Mouse (Mus musculus) embryonic fibroblast, embryonic 13.5 days (primary cell): Measurements from ENCODE around the gene Ncf1. TPM values are rescaled to one million over a fixed set of nuclear protein-coding genes. Genes with fewer than 3 reads are reported as not detected.

Source experiments
- H3K27ac ChIP-seq: 2 replicates; pipeline ENCODE4 v1.5.1; 2012; ENCODE audit warnings: low read length, control low read depth, inconsistent platforms; ENCODE audit not compliant: insufficient read depth
- H3K4me1 ChIP-seq: 2 replicates; pipeline ENCODE4 v1.6.1; 2011; ENCODE audit warnings: low read length; ENCODE audit not compliant: control insufficient read depth, insufficient read depth
- H3K4me3 ChIP-seq: 2 replicates; pipeline ENCODE4 v1.5.1; 2011; ENCODE audit warnings: mild to moderate bottlenecking, control low read depth, low read length; ENCODE audit not compliant: insufficient read depth
- CTCF ChIP-seq: IDR thresholded peaks from 2 replicates; pipeline ENCODE4 v1.5.1; 2011; ENCODE audit warnings: mild to moderate bottlenecking, control low read depth, low read length, moderate library complexity, borderline replicate concordance; ENCODE audit not compliant: insufficient read depth
- POLR2A ChIP-seq: IDR thresholded peaks from 2 replicates; pipeline ENCODE4 v1.6.1; 2011; ENCODE audit warnings: low read depth, mild to moderate bottlenecking, control low read depth, low read length, moderate library complexity
- polyA plus RNA-seq: library from polyadenylated mRNA; stranded (reverse); fragments of >200 nt; gene quantifications from 2 replicates; pipeline ENCODE4 v1.2.4, GENCODE M21; 2011; ENCODE audit warnings: low read depth; ENCODE audit not compliant: missing spikeins, insufficient read length

Gene Ncf1
- polyA plus RNA-seq, 1 experiment = 1.3 TPM

GRCm38 (mm10) chr5:134183162-134183561 lies 46.3 kb downstream of the Ncf1 start:
- H3K4me1 ChIP-seq = no peaks in the 10 kb centered on the region; the same call in 1 of the 2 replicates
- H3K4me3 ChIP-seq = peak overlapping the region; percentile 51
- no peak overlapping the region for H3K27ac ChIP-seq
- no peak for TF ChIP-seq CTCF
- TF ChIP-seq POLR2A = no peak; the same call in 1 of the 2 replicates

GRCm38 (mm10) chr5:134182735-134183134 lies 46.7 kb downstream of the Ncf1 start:
- no peak overlapping the region for H3K27ac ChIP-seq
- no peaks in the 10 kb centered on the region; the same call in 1 of the 2 replicates for H3K4me1 ChIP-seq
- H3K4me3 ChIP-seq = no peak overlapping the region
- no peak for TF ChIP-seq POLR2A
- no peak for TF ChIP-seq CTCF

- Histone ChIP-seq H3K27ac (no peak overlapping the region), H3K4me3 (no peak overlapping the region), H3K4me1 (no peaks in the 10 kb centered on the region; the same call in 1 of the 2 replicates)
- TF ChIP-seq POLR2A = no peak
- TF ChIP-seq CTCF = no peak
These were observed 47.3 kb downstream of the Ncf1 start for GRCm38 (mm10) chr5:134182172-134182571.

- TF ChIP-seq POLR2A (no peak), CTCF (peak; percentile 24; the same call in 1 of the 2 replicates)
- Histone ChIP-seq H3K4me3 (no peak overlapping the region), H3K27ac (no peak overlapping the region), H3K4me1 (peaks cover 2% of the 10 kb centered on the region; the same call in 1 of the 2 replicates)
These were observed 49.6 kb downstream of the Ncf1 start for GRCm38 (mm10) chr5:134179871-134180270.

- TF ChIP-seq POLR2A = no peak
- no peak for TF ChIP-seq CTCF
- Histone ChIP-seq H3K4me3 (no peak overlapping the region), H3K27ac (no peak overlapping the region)
These were observed 50.9 kb downstream of the Ncf1 start for GRCm38 (mm10) chr5:134178536-134178935.

GRCm38 (mm10) chr5:134176169-134176881 lies 53.1 kb downstream of the Ncf1 start, which contains the start of gene Rcc1l:
TSS of gene Rcc1l (minus strand) at chr5:134176774.
- 0 out of 2 replicates have a peak, but pooled peaks cover 2% of the 10 kb centered on the region for H3K4me1 ChIP-seq
- peak; percentile 68 for TF ChIP-seq POLR2A
- TF ChIP-seq CTCF = no peak
- peak within 1 kb of the TSS; percentile 79 for H3K4me3 ChIP-seq
- peak within 1 kb of the TSS; percentile 64 for H3K27ac ChIP-seq

More at GRCm38 (mm10) chr5:134178536-134178935, 50.9 kb downstream of the Ncf1 start:
- peaks cover 2% of the 10 kb centered on the region; the same call in 1 of the 2 replicates for H3K4me1 ChIP-seq

GRCm38 (mm10) chr5:134175696-134176095 lies 53.7 kb downstream of the Ncf1 start:
- TF ChIP-seq POLR2A (0 out of 2 replicates have a peak, but pooled peaks have one; percentile 25), CTCF (no peak)

GRCm38 (mm10) chr5:134173206-134173605 lies 56.2 kb downstream of the Ncf1 start:
- peak; percentile 69 for TF ChIP-seq CTCF
- TF ChIP-seq POLR2A = no peak
- H3K27ac ChIP-seq = no peak overlapping the region
- 0 out of 2 replicates have a peak, but pooled peaks cover 2% of the 10 kb centered on the region for H3K4me1 ChIP-seq
- H3K4me3 ChIP-seq = no peak overlapping the region

More at GRCm38 (mm10) chr5:134175696-134176095, 53.7 kb downstream of the Ncf1 start:
- 0 out of 2 replicates have a peak, but pooled peaks cover 2% of the 10 kb centered on the region for H3K4me1 ChIP-seq
- peak overlapping the region; percentile 64 for H3K27ac ChIP-seq
- H3K4me3 ChIP-seq = peak overlapping the region; percentile 79

GRCm38 (mm10) chr5:134170167-134170566 lies 59.3 kb downstream of the Ncf1 start:
- no peak for TF ChIP-seq POLR2A
- TF ChIP-seq CTCF = no peak
- H3K27ac ChIP-seq = no peak overlapping the region
- H3K4me3 ChIP-seq = no peak overlapping the region
- H3K4me1 ChIP-seq = no peaks in the 10 kb centered on the region

Other genes with a start within 250 kb of the Ncf1 start
- 12.3 and 14.0 TPM in 2 replicates for gene Castor2, start 129.9 kb downstream of the Ncf1 start, polyA plus RNA-seq
- 10.1 and 11.1 TPM in 2 replicates for gene Rcc1l, start 52.9 kb downstream of the Ncf1 start, polyA plus RNA-seq
- 4.5 and 7.1 TPM in 2 replicates for gene Gtf2ird2, start 45.6 kb downstream of the Ncf1 start, polyA plus RNA-seq
- gene Gtf2i, start 85.1 kb upstream of the Ncf1 start, polyA plus RNA-seq = 173 and 287 TPM in 2 replicates
- gene Gtf2ird1, start 227.1 kb upstream of the Ncf1 start, polyA plus RNA-seq = 52.0 and 58.2 TPM in 2 replicates